Mouse (Mus musculus) liver, embryonic 14.5 days (tissue): ENCODE measurements around the gene Cabp7. TPM values are rescaled to one million over a fixed set of nuclear protein-coding genes. Genes with fewer than 3 reads are reported as not detected.

Experiments
- ATAC-seq: fragments of 200-750 bp; cut with Nextera tagmentation; 2 replicates; pipeline ENCODE4 v1.8.0; 2017; ENCODE audit warnings: moderate number of reproducible peaks, mild to moderate bottlenecking, moderate library complexity; ENCODE audit not compliant: insufficient read depth
- DNase-seq, 3 experiments: peaks; one replicate each; pipeline ENCODE4 v3.0.0-alpha.2; 2012 to 2013; ENCODE audit warnings: low read depth in 3 of 3, low spot score in 3 of 3
- H3K27ac ChIP-seq: fragments of 300-500 bp; sonication (generic); 2 replicates; pipeline ENCODE4 v1.5.1; 2014; ENCODE audit warnings: moderate library complexity, mild to moderate bottlenecking, control low read depth, inconsistent platforms
- H3K27me3 ChIP-seq: fragments of 300-500 bp; sonication (generic); 2 replicates; pipeline ENCODE4 v1.6.1; 2014; ENCODE audit warnings: mild to moderate bottlenecking, low read length, moderate library complexity; ENCODE audit not compliant: control insufficient read depth, insufficient read depth
- H3K36me3 ChIP-seq: fragments of 300-500 bp; sonication (generic); replicated peaks from 2 replicates; pipeline ENCODE4 v1.6.1; 2014; ENCODE audit warnings: low read depth; ENCODE audit not compliant: control insufficient read depth, insufficient read depth
- H3K4me1 ChIP-seq, 2 experiments: fragments of 200-500 bp in 1 of 2; fragments of 300-500 bp in 1 of 2; sonication (generic) in 1 of 2; replicated peaks; 2 replicates each; pipeline ENCODE4 v1.6.1; 2012 to 2014; ENCODE audit warnings: antibody characterized with exemption in 1 of 2, inconsistent platforms in 1 of 2, low read length in 1 of 2; ENCODE audit not compliant: control insufficient read depth in 2 of 2, insufficient read depth in 2 of 2
- H3K4me2 ChIP-seq: fragments of 300-500 bp; sonication (generic); 2 replicates; pipeline ENCODE4 v1.6.1; 2014; ENCODE audit warnings: low read depth, mild to moderate bottlenecking, control low read depth, moderate library complexity
- H3K4me3 ChIP-seq, 2 experiments: fragments of 200-500 bp in 1 of 2; fragments of 300-500 bp in 1 of 2; sonication (generic) in 1 of 2; 2 replicates each; pipeline ENCODE4 v1.5.1; 2012 to 2014; ENCODE audit warnings: low read depth in 2 of 2, low read length in 2 of 2, mild to moderate bottlenecking in 2 of 2, control low read depth in 1 of 2, inconsistent platforms in 1 of 2, moderate library complexity in 1 of 2; ENCODE audit not compliant: insufficient read depth in 1 of 2
- H3K9ac ChIP-seq: fragments of 300-500 bp; sonication (generic); replicated peaks from 2 replicates; pipeline ENCODE4 v1.6.1; 2014; ENCODE audit warnings: mild to moderate bottlenecking, control low read depth, moderate library complexity
- H3K9me3 ChIP-seq: fragments of 300-500 bp; sonication (generic); 2 replicates; pipeline ENCODE4 v1.6.1; 2016; ENCODE audit warnings: low read length, mixed read lengths; ENCODE audit not compliant: control insufficient read depth
- CTCF ChIP-seq: IDR thresholded peaks from 2 replicates; pipeline ENCODE4 v1.5.1; 2016; ENCODE audit warnings: antibody characterized with exemption, low read depth, control low read depth
- EP300 ChIP-seq: IDR thresholded peaks from 2 replicates; pipeline ENCODE4 v1.6.1; 2016; ENCODE audit warnings: antibody characterized with exemption, low read depth
- whole genome bisulfite sequencing: fragments of 180-500 bp; shearing (Covaris S2); extraction: QIAGEN DNeasy Blood & Tissue Kit; methylation state at CpG from one replicate; pipeline ENCODE4 v1.1.7; 2014; ENCODE audit not compliant: insufficient replicate concordance; 5-methylcytosine and 5-hydroxymethylcytosine counted together
- polyA plus RNA-seq, 2 experiments: library from polyadenylated mRNA; depleted of rRNA in 1 of 2; stranded (reverse) in 1 of 2; unstranded in 1 of 2; fragments of >200 nt; fragmentation: Nextera tagmentation in 1 of 2; extraction: Ambion mirVana in 1 of 2; gene quantifications; 2 replicates each; pipeline versions ENCODE4 v1.2.1 to v1.2.3; 2012 to 2014

Cabp7 gene
- polyA plus RNA-seq, 2 experiments, result 0.02 to 0.04 TPM

DNA sequence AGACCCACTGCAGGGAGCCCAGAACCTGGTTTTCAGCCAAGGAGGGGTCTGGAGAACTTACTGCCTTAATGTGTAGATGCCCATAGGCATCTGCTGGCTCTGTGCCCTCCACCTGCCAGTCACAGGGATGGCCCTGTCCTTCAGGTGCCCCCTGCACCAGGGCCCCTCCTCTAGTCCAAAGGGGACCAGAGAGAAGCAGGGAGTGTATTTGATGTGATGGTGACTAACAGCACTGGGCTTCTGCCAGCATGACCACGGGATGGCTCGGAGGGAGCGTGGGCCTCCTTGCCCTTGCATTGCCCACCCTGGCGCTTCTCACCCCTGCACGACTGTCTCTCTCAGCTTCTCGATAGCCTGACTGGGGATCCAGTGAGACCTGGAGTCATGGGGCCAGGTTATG is 1.9 kb downstream of the Cabp7 start:
- 45% methylated on average over 6 of the region's 6 CpGs for WGBS
- no peaks in the 10 kb centered on the region for H3K36me3 ChIP-seq
- no peaks in the 10 kb centered on the region for H3K4me1 ChIP-seq
- H3K4me3 ChIP-seq, result no peak overlapping the region
- peaks cover 62% of the 10 kb centered on the region for H3K27me3 ChIP-seq
- no peak overlapping the region for H3K9ac ChIP-seq
- H3K27ac ChIP-seq, result no peak overlapping the region
- ATAC-seq (no peak), DNase-seq (no peak)
- TF ChIP-seq CTCF, result no peak
- no peak for TF ChIP-seq EP300
- no peak overlapping the region for H3K4me2 ChIP-seq
- no peaks in the 10 kb centered on the region for H3K9me3 ChIP-seq

DNA sequence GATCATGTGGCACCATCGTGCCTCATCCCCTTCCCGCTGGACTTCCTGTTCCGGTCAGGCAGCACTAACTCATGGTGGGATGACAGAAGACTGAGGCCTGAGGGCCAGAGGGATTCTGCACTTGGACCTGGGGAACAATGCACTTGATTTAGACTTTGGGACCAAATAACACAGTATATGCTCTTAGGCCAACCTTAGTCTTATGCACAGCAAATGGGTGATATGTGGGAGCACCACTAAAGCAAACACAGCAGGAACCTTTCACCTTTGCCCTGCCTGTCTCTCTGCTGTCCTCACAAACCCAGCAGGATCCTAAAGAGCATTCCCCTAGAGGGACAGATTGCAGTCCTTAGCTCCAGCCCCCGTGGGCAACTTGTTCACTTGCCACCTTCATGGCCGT is 5.8 kb downstream of the Cabp7 start:
- H3K9ac ChIP-seq, result no peak overlapping the region
- H3K9me3 ChIP-seq, result no peaks in the 10 kb centered on the region
- H3K27ac ChIP-seq, result no peak overlapping the region
- no peak overlapping the region for H3K4me2 ChIP-seq
- no peaks in the 10 kb centered on the region for H3K4me1 ChIP-seq
- no peak overlapping the region for H3K4me3 ChIP-seq
- no peak for DNase-seq
- TF ChIP-seq EP300, result no peak
- no peak for TF ChIP-seq CTCF
- ATAC-seq, result peak; percentile 49; the same call in 1 of the 2 replicates
- WGBS, result 31% methylated on average over 5 of the region's 5 CpGs
- H3K27me3 ChIP-seq, result peaks cover 23% of the 10 kb centered on the region
- no peaks in the 10 kb centered on the region for H3K36me3 ChIP-seq

DNA sequence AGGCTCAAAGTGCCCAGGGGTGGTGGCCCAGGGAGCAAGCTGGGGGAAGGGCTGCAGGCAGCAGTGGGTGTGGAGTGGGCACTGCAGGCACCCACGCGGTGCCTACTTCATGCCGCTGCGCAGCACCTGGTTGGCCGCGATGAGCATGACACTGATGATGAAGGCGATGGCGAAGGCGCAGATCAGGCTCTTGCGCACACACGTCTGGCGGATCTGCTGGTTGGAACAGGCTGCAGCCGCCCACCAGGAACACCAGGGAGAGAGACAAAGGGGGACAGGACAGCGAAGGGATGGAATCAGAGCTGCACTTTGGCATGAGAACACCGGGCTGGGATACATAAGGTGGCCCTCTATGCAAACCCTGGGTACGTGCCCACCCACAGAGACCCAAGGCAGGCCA is 7.9 kb downstream of the Cabp7 start:
- no peak overlapping the region for H3K9ac ChIP-seq
- H3K27me3 ChIP-seq, result peaks cover 3% of the 10 kb centered on the region
- no peak overlapping the region for H3K27ac ChIP-seq
- WGBS, result 84% methylated on average over 16 of the region's 16 CpGs
- no peak for DNase-seq
- H3K4me1 ChIP-seq, result no peaks in the 10 kb centered on the region
- H3K4me3 ChIP-seq, result no peak overlapping the region
- TF ChIP-seq CTCF (no peak), EP300 (no peak)
- H3K4me2 ChIP-seq, result no peak overlapping the region
- no peaks in the 10 kb centered on the region for H3K9me3 ChIP-seq
- no peak for ATAC-seq
- no peaks in the 10 kb centered on the region for H3K36me3 ChIP-seq

DNA sequence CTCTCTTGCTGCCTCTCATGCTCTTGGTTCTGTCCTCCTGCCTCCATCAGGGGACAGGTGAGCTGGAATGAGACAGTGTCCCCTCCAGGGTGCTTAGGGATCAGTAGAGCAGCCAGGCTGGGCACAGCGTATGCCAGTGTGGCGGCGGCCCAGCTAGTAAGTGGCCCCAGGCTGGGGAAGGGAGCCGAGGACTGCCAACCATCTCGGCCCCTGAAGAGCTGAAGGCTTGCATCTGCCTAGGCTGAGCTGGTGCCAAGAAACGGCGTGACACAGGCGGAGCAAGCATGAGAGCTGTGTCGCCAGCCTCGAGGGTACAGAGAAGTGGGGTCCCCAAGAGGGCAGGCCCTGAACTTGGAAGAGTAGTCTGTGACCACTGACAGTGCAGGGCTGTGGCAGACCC is 8.9 kb downstream of the Cabp7 start:
- WGBS, result 75% methylated on average over 10 of the region's 10 CpGs

DNA sequence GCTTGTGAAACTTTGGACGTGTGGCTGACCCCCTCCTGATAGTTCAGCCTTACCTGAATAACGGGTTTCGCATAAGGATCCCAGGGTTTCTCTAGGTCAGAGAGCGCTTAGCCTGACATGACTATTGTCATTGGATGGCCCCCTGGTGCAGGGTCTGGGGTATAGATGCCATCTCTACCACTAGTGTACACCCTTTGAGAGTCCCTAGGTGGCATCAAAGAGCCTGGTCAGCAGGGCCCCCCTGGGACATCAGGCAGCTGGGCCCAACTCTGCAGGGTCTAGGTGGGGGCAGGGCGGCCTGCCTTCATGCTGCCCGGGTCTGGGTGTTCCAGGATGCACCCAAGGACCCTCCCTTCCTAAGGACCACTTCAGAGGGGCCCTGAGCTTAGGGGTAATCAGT is 10.2 kb downstream of the Cabp7 start:
- no peak for DNase-seq
- no peak for TF ChIP-seq CTCF
- TF ChIP-seq EP300, result no peak
- H3K4me2 ChIP-seq, result no peak overlapping the region
- H3K27ac ChIP-seq, result no peak overlapping the region
- no peak for ATAC-seq
- H3K9me3 ChIP-seq, result no peaks in the 10 kb centered on the region
- no peaks in the 10 kb centered on the region for H3K4me1 ChIP-seq
- H3K4me3 ChIP-seq, result no peak overlapping the region
- no peaks in the 10 kb centered on the region for H3K36me3 ChIP-seq
- no peaks in the 10 kb centered on the region for H3K27me3 ChIP-seq
- WGBS, result 65% methylated on average over 6 of the region's 6 CpGs
- no peak overlapping the region for H3K9ac ChIP-seq

More for the DNA sequence above, 8.9 kb downstream of the Cabp7 start:
- Histone ChIP-seq H3K9me3 (no peaks in the 10 kb centered on the region), H3K36me3 (no peaks in the 10 kb centered on the region), H3K4me2 (no peak overlapping the region), H3K27ac (no peak overlapping the region), H3K9ac (no peak overlapping the region), H3K4me1 (no peaks in the 10 kb centered on the region), H3K4me3 (no peak overlapping the region), H3K27me3 (no peaks in the 10 kb centered on the region; the same call in 1 of the 2 replicates)
- TF ChIP-seq CTCF (no peak), EP300 (no peak)
- ATAC-seq (no peak), DNase-seq (no peak)
